7 mouse cellular contexts compared by ENCODE assay signal in the genomic region with DNA sequence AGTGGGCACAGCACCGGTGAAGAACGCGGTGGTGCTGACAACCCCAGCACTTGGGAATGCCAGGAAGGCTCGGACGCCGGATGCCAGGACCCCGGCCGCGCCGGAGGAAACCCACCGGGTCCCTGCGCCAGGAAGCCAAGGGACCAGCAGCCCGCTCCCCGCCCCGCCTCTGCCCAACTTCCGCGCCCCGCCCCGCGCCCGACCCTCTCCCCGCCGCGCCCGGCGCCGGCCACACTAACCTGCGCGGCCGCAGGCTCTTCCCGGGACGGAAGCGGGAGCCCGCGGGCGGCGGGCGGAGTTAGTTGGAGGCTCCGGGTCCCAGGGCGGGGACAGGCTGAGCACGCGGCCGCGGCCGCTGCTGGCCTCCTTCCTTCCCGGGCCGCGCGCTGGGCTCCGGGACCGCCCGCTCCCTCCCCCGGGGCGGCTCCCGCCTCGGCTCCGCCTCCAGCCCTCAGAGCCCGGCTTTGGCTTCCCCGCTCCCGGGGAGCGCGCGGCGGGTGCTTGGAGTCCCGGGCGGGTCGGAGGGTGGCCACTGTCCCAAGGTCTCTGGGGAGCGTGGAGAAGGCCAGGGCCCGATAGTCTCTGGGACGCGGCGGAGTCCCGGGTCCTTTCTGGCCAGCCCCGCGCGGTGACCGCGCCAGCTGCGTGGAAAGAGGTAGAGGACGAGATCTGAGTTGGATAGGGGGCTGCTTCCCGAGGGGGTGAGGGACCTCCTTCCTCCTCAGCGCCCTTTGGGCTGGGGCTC. TPM values are rescaled to one million over a fixed set of nuclear protein-coding genes. Genes with fewer than 3 reads are reported as not detected.
DNase-seq lines count a peak whose midpoint lies in the region; ATAC-seq and TF ChIP-seq lines count a peak whose summit lies in the region.

A gene (minus strand): TSS at position 401 of the 745 bp plus-strand sequence.

- ATAC-seq in embryonic facial prominence, embryonic 11.5 days (replicated peaks; ENCODE audit: insufficient number of reproducible peaks, low FRiP score, low TSS enrichment, low read depth) = peak; percentile 93
- peak; percentile 78 for ATAC-seq in granulocyte monocyte progenitor cell, adult 5-6 weeks (replicated peaks; ENCODE audit: poor library complexity, severe bottlenecking)
- ATAC-seq in intestine, postnatal 0 days = peak; percentile 96

- under 1% methylated on average over 40 of the region's 82 CpGs for WGBS in embryonic facial prominence, embryonic 11.5 days
- under 1% methylated on average over 64 of the region's 82 CpGs for WGBS in intestine, postnatal 0 days
- under 1% methylated on average over 73 of the region's 82 CpGs for WGBS in midbrain, embryonic 10.5 days

- peak within 1 kb of the TSS; percentile 78 for H3K4me2 ChIP-seq in embryonic facial prominence, embryonic 11.5 days (ENCODE audit: low read depth, low read length)
- H3K4me2 ChIP-seq in intestine, postnatal 0 days (replicated peaks; ENCODE audit: low read depth) = peak within 1 kb of the TSS; percentile 93

- H3K27ac ChIP-seq in embryonic facial prominence, embryonic 11.5 days (replicated peaks; ENCODE audit: low read depth, low read length) = peak within 1 kb of the TSS; percentile 25
- peak within 1 kb of the TSS; percentile 88 for H3K27ac ChIP-seq in intestine, postnatal 0 days (ENCODE audit: low read depth, low read length)
- peak within 1 kb of the TSS; percentile 94 for H3K27ac ChIP-seq in midbrain, embryonic 10.5 days (replicated peaks)

- H3K36me3 ChIP-seq in embryonic facial prominence, embryonic 11.5 days (replicated peaks; ENCODE audit: control insufficient read depth, insufficient read depth, low read depth, low read length) = no peaks in the 10 kb centered on the region
- no peaks in the 10 kb centered on the region for H3K36me3 ChIP-seq in intestine, postnatal 0 days (ENCODE audit: control insufficient read depth, insufficient read depth)
- no peaks in the 10 kb centered on the region for H3K36me3 ChIP-seq in midbrain, embryonic 10.5 days

- peak within 1 kb of the TSS; percentile 69 for H3K4me3 ChIP-seq in embryonic facial prominence, embryonic 11.5 days (ENCODE audit: low read depth, low read length)
- peak within 1 kb of the TSS; percentile 83 for H3K4me3 ChIP-seq in intestine, postnatal 0 days (ENCODE audit: low read depth, low read length)
- H3K4me3 ChIP-seq in midbrain, embryonic 10.5 days = peak within 1 kb of the TSS; percentile 83

- H3K9me3 ChIP-seq in embryonic facial prominence, embryonic 11.5 days (replicated peaks; ENCODE audit: control insufficient read depth, low read length) = no peaks in the 10 kb centered on the region
- H3K9me3 ChIP-seq in intestine, postnatal 0 days (ENCODE audit: control insufficient read depth) = no peaks in the 10 kb centered on the region
- no peaks in the 10 kb centered on the region for H3K9me3 ChIP-seq in midbrain, embryonic 10.5 days (replicated peaks)

- no peaks in the 10 kb centered on the region for H3K27me3 ChIP-seq in embryonic facial prominence, embryonic 11.5 days (ENCODE audit: control insufficient read depth, insufficient read depth, low read length)
- no peaks in the 10 kb centered on the region for H3K27me3 ChIP-seq in intestine, postnatal 0 days (replicated peaks; ENCODE audit: control insufficient read depth, insufficient read depth, low read length)
- H3K27me3 ChIP-seq in midbrain, embryonic 10.5 days (ENCODE audit: low read depth, poor library complexity, severe bottlenecking) = peaks cover 9% of the 10 kb centered on the region

- peak; percentile 92 for DNase-seq in adrenal gland, postnatal 25 days
- peak; percentile 83 for DNase-seq in embryonic facial prominence, embryonic 11.5 days (ENCODE audit: low spot score)
- peak; percentile 74 for DNase-seq in left cerebral cortex, postnatal 4 days
- peak; percentile 80 for DNase-seq in midbrain, embryonic 10.5 days (ENCODE audit: low spot score)
- peak; percentile 78 for DNase-seq in right cerebral cortex, postnatal 4 days

- TF ChIP-seq CTCF in intestine, postnatal 0 days (IDR thresholded peaks at IDR 0.05; ENCODE audit: low read depth) = no peak

- intact Hi-C loops in left cerebral cortex, postnatal 4 days (cut with DNase I) = no loop called here

- peak within 1 kb of the TSS; percentile 78 for H3K9ac ChIP-seq in embryonic facial prominence, embryonic 11.5 days (replicated peaks; ENCODE audit: low read length)
- peak within 1 kb of the TSS; percentile 79 for H3K9ac ChIP-seq in intestine, postnatal 0 days (ENCODE audit: low read depth, low read length)

- H3K4me1 ChIP-seq in embryonic facial prominence, embryonic 11.5 days (ENCODE audit: control insufficient read depth, insufficient read depth, low read length) = no peaks in the 10 kb centered on the region
- no peaks in the 10 kb centered on the region; the same call in 1 of the 2 replicates for H3K4me1 ChIP-seq in intestine, postnatal 0 days (replicated peaks; ENCODE audit: control insufficient read depth, insufficient read depth, low read length)
- peaks cover 28% of the 10 kb centered on the region for H3K4me1 ChIP-seq in midbrain, embryonic 10.5 days

RNA-seq across cellular contexts. Expression of the gene that starts here (rescaled TPM):
- 341 and 367 TPM in 2 replicates for total RNA-seq in adrenal gland, postnatal 25 days (2021)
- 17.1 and 22.3 TPM in 2 replicates for polyA plus RNA-seq in embryonic facial prominence, embryonic 11.5 days (2014; fragmentation: Nextera tagmentation; extraction: Ambion mirVana)
- 20.2 and 25.5 TPM in 2 replicates for total RNA-seq in granulocyte monocyte progenitor cell, adult 5-6 weeks (2014; fragmentation: Nextera tagmentation)
- total RNA-seq in granulocyte monocyte progenitor cell, adult 5-6 weeks (2017) = 55.3 and 60.4 TPM in 2 replicates
- 65.9 and 72.4 TPM in 2 replicates for polyA plus RNA-seq in intestine, postnatal 0 days (2015; fragmentation: Nextera tagmentation; extraction: Ambion mirVana)
- total RNA-seq in left cerebral cortex, postnatal 4 days (2021) = 100 to 1,000 TPM; 108 to 114 TPM
- polyA plus RNA-seq in midbrain, embryonic 10.5 days (2016; fragmentation: Nextera tagmentation; extraction: Ambion mirVana) = 18.9 and 23.9 TPM in 2 replicates

Comparison
In these comparisons a context has a peak if more than half of its experiments do, and no peak if none do; other contexts are left out.
1. Peak in every context shown above with its lines: DNase-seq, ATAC-seq, H3K4me3 ChIP-seq and H3K27ac ChIP-seq.
2. H3K27ac ChIP-seq: peak in every context shown above with its lines; median percentile 94 in midbrain, embryonic 10.5 days; 88 in intestine, postnatal 0 days; 25 in embryonic facial prominence, embryonic 11.5 days.